Mouse (Mus musculus) liver, postnatal 0 days (tissue): Measurements from ENCODE around the gene Olfr1375. TPM values are rescaled to one million over a fixed set of nuclear protein-coding genes. Genes with fewer than 3 reads are reported as not detected.
A peak's percentile ranks its signal among the peaks of the same experiment; 100 is the strongest.
"Not testable (repeated sequence)": the region's sequence is repeated elsewhere in the genome, so short reads cannot be mapped to it uniquely, and the experiment has no call there.

Experiments used
- ATAC-seq: fragments of 200-750 bp; cut with Nextera tagmentation; 2 replicates; pipeline ENCODE4 v1.8.0; 2017; ENCODE audit warnings: mild to moderate bottlenecking, moderate library complexity
- DNase-seq: peaks from one replicate; pipeline ENCODE4 v3.0.0-alpha.2; 2016
- H3K27ac ChIP-seq: fragments of 300-500 bp; sonication (generic); 2 replicates; pipeline ENCODE4 v1.5.1; 2014; ENCODE audit warnings: antibody characterized with exemption, moderate library complexity, mild to moderate bottlenecking, low read depth
- H3K27me3 ChIP-seq: fragments of 300-500 bp; sonication (generic); 2 replicates; pipeline ENCODE4 v1.6.1; 2014; ENCODE audit warnings: low read length, control low read depth, mixed read lengths; ENCODE audit not compliant: insufficient read depth
- H3K36me3 ChIP-seq: fragments of 300-500 bp; sonication (generic); replicated peaks from 2 replicates; pipeline ENCODE4 v1.6.1; 2014; ENCODE audit warnings: mild to moderate bottlenecking, control low read depth, low read length, moderate library complexity, mixed read lengths; ENCODE audit not compliant: insufficient read depth
- H3K4me1 ChIP-seq: fragments of 300-500 bp; sonication (generic); 2 replicates; pipeline ENCODE4 v1.6.1; 2014; ENCODE audit warnings: antibody characterized with exemption, mild to moderate bottlenecking, control low read depth; ENCODE audit not compliant: insufficient read depth
- H3K4me2 ChIP-seq: fragments of 300-500 bp; sonication (generic); 2 replicates; pipeline ENCODE4 v1.6.1; 2014; ENCODE audit warnings: low read depth, mild to moderate bottlenecking, low read length, moderate library complexity, mixed read lengths
- H3K4me3 ChIP-seq: fragments of 300-500 bp; sonication (generic); 2 replicates; pipeline ENCODE4 v1.5.1; 2014; ENCODE audit warnings: low read depth, low read length
- H3K9ac ChIP-seq: fragments of 300-500 bp; sonication (generic); replicated peaks from 2 replicates; pipeline ENCODE4 v1.6.1; 2014; ENCODE audit warnings: mild to moderate bottlenecking, moderate library complexity
- H3K9me3 ChIP-seq: fragments of 300-500 bp; sonication (generic); 2 replicates; pipeline ENCODE4 v1.6.1; 2016; ENCODE audit warnings: mild to moderate bottlenecking, control low read depth, low read length, mixed read lengths
- CTCF ChIP-seq: sonication (generic); IDR thresholded peaks from 2 replicates; pipeline ENCODE4 v1.5.1; 2016; ENCODE audit warnings: antibody characterized with exemption, low read depth
- EP300 ChIP-seq: IDR thresholded peaks from 2 replicates; pipeline ENCODE4 v1.6.1; 2016; ENCODE audit warnings: antibody characterized with exemption, low read depth, mild to moderate bottlenecking
- WGBS: fragments of 180-500 bp; shearing (Covaris S2); extraction: QIAGEN DNeasy Blood & Tissue Kit; methylation state at CpG from one replicate; pipeline ENCODE4 v1.1.7; 2014; ENCODE audit not compliant: insufficient replicate concordance; 5-methylcytosine and 5-hydroxymethylcytosine counted together
- polyA plus RNA-seq: library from polyadenylated mRNA; unstranded; fragments of >200 nt; fragmentation: Nextera tagmentation; extraction: Ambion mirVana; gene quantifications from 2 replicates; pipeline ENCODE4 v1.2.1, GENCODE M21; 2015

Olfr1375 gene
- polyA plus RNA-seq, 1 experiment from 2014 or later = not detected

- Histone ChIP-seq H3K27ac (no peak overlapping the region), H3K27me3 (no peaks in the 10 kb centered on the region), H3K36me3 (no peaks in the 10 kb centered on the region), H3K4me2 (no peak overlapping the region), H3K9ac (no peak overlapping the region), H3K4me3 (no peak overlapping the region), H3K9me3 (no peaks in the 10 kb centered on the region), H3K4me1 (no peaks in the 10 kb centered on the region)
- DNase-seq (no peak), ATAC-seq (no peak)
- 69% methylated on average over 2 of the region's 2 CpGs for WGBS
- TF ChIP-seq EP300 = no peak
- TF ChIP-seq CTCF = no peak
These were observed 17.7 kb upstream of the Olfr1375 start for GRCm38 (mm10) chr11:51030225-51030624.

GRCm38 (mm10) chr11:51032851-51033250, 15.1 kb upstream of the Olfr1375 start:
- Histone ChIP-seq H3K4me2 (no peak overlapping the region), H3K4me1 (no peaks in the 10 kb centered on the region), H3K27ac (no peak overlapping the region), H3K9ac (no peak overlapping the region), H3K27me3 (no peaks in the 10 kb centered on the region), H3K4me3 (no peak overlapping the region), H3K36me3 (no peaks in the 10 kb centered on the region), H3K9me3 (no peaks in the 10 kb centered on the region)
- ATAC-seq = no peak
- DNase-seq = no peak
- WGBS = 24% methylated on average over 1 of the region's 1 CpGs
- TF ChIP-seq CTCF = peak; percentile 84
- TF ChIP-seq EP300 = no peak

- not testable (repeated sequence) for H3K27me3 ChIP-seq, H3K4me3 ChIP-seq, DNase-seq, H3K27ac ChIP-seq, H3K36me3 ChIP-seq, H3K9me3 ChIP-seq, ATAC-seq, H3K4me1 ChIP-seq, H3K9ac ChIP-seq, H3K4me2 ChIP-seq
These were observed 13.8 kb upstream of the Olfr1375 start for GRCm38 (mm10) chr11:51034141-51034540.

DNA sequence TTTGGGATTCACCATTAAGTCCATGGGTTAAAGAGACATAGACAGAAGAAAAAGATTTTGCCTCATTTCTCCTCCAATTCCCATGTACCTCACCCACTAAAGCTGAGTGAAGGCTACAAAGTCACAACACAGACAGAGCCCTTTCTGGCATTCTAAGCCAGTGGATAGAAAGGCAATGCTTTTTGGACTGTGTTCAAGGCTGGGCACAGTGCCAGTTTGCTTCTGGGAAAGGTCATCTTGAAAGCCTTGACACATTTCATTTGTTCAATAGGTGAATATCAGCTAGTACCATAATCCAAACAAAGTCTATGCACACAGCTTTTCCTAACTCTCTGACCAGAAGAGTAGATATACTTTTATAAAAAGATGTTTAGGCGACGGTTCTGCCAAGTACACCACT, 12.0 kb upstream of the Olfr1375 start:
- TF ChIP-seq EP300 (no peak), CTCF (no peak)
- ATAC-seq = no peak

GRCm38 (mm10) chr11:51044776-51045175, 3.1 kb upstream of the Olfr1375 start:
- H3K27me3 ChIP-seq, H3K36me3 ChIP-seq, H3K9me3 ChIP-seq, ATAC-seq, H3K4me3 ChIP-seq, H3K27ac ChIP-seq, H3K9ac ChIP-seq, H3K4me2 ChIP-seq, H3K4me1 ChIP-seq, DNase-seq: not testable (repeated sequence)
- 45% methylated on average over 3 of the region's 3 CpGs for WGBS

More for the DNA sequence above, 12.0 kb upstream of the Olfr1375 start:
- no peaks in the 10 kb centered on the region for H3K4me1 ChIP-seq
- no peaks in the 10 kb centered on the region for H3K27me3 ChIP-seq
- H3K9me3 ChIP-seq = no peaks in the 10 kb centered on the region
- DNase-seq = peak; percentile 50
- H3K9ac ChIP-seq = no peak overlapping the region
- no peak overlapping the region for H3K4me3 ChIP-seq
- no peaks in the 10 kb centered on the region for H3K36me3 ChIP-seq
- WGBS = 75% methylated on average over 2 of the region's 2 CpGs
- no peak overlapping the region for H3K4me2 ChIP-seq
- no peak overlapping the region for H3K27ac ChIP-seq

DNA sequence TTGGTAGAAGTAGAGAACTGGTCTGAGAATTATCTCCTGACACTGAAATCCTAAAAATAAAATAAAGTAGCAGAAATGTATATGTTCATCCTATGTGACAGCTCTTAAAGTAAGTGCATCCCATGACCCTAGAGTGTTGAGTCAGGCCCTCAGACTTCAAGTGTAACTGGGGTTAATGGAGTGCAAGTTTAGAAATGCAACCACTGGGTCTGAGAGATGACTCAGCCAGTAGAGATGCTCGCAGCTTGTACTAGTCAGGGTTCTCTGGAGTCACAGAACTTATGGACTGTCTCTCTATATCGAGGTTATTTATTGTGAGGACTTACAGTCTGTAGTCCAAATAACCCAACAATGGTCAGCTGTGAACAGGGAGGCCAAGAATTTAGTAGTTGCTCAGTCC, 3.8 kb downstream of the Olfr1375 start:
- H3K9me3 ChIP-seq = no peaks in the 10 kb centered on the region
- no peaks in the 10 kb centered on the region for H3K36me3 ChIP-seq
- no peaks in the 10 kb centered on the region for H3K4me1 ChIP-seq
- H3K4me3 ChIP-seq = no peak overlapping the region
- H3K27ac ChIP-seq = no peak overlapping the region
- no peaks in the 10 kb centered on the region for H3K27me3 ChIP-seq
- H3K9ac ChIP-seq = no peak overlapping the region
- H3K4me2 ChIP-seq = no peak overlapping the region
- ATAC-seq (no peak), DNase-seq (no peak)
- no peak for TF ChIP-seq CTCF
- no peak for TF ChIP-seq EP300
- WGBS = 54% methylated on average over 2 of the region's 2 CpGs

GRCm38 (mm10) chr11:51053230-51053629, 5.3 kb downstream of the Olfr1375 start:
- ATAC-seq = no peak
- no peak for DNase-seq

More at GRCm38 (mm10) chr11:51053230-51053629, 5.3 kb downstream of the Olfr1375 start:
- no peaks in the 10 kb centered on the region for H3K9me3 ChIP-seq
- TF ChIP-seq EP300 (no peak), CTCF (peak; percentile 52)
- no peaks in the 10 kb centered on the region for H3K27me3 ChIP-seq
- no peaks in the 10 kb centered on the region for H3K4me1 ChIP-seq
- no peak overlapping the region for H3K27ac ChIP-seq
- no peaks in the 10 kb centered on the region for H3K36me3 ChIP-seq
- 37% methylated on average over 3 of the region's 3 CpGs for WGBS
- no peak overlapping the region for H3K9ac ChIP-seq
- H3K4me3 ChIP-seq = no peak overlapping the region
- H3K4me2 ChIP-seq = no peak overlapping the region
